Mouse (Mus musculus) liver, postnatal 0 days (tissue): ENCODE measurements around the gene Styk1.

ENCODE experiments used
- CTCF ChIP-seq: sonication (generic); IDR thresholded peaks from 2 replicates; pipeline ENCODE4 v1.5.1; 2016; ENCODE audit warnings: antibody characterized with exemption, low read depth
- EP300 ChIP-seq: IDR thresholded peaks from 2 replicates; pipeline ENCODE4 v1.6.1; 2016; ENCODE audit warnings: antibody characterized with exemption, low read depth, mild to moderate bottlenecking

- TF ChIP-seq CTCF = no peak
- no peak for TF ChIP-seq EP300
These were observed 9.1 kb downstream of the Styk1 start for GRCm38 (mm10) chr6:131344346-131344745.
